Mouse (Mus musculus): ENCODE results near the gene Jund. TPM values are rescaled to one million over a fixed set of nuclear protein-coding genes. Genes with fewer than 3 reads are reported as not detected.

The Jund gene
- polyA plus RNA-seq, 1 experiment from 2014 or later, result 376 TPM

- ATAC-seq, result no peak
- no peak for DNase-seq (ENCODE audit: low read depth, low spot score)
- TF ChIP-seq CTCF (IDR thresholded peaks at IDR 0.05), result no peak
- POLR2A ChIA-PET, result interaction anchor here (1.0 to 1.6 kb wide), 3 partner anchors 14 to 18 kb away, joined by 3 to 11 read pairs (median 4); partner anchors contain the start of gene Jund
- CTCF ChIA-PET, result interaction anchor here (1.0 to 3.6 kb wide), 3 partner anchors 10 to 17 kb away, joined by 3 to 18 read pairs (median 5); partner anchors contain the start of genes Jund and Lsm4
- H3K27me3 ChIP-seq, result no peaks in the 10 kb centered on the region
- in situ Hi-C loops (cut with MboI; ENCODE audit: low pct_unique_long_range_greater_than_20kb), result no loop called here
Measured at GRCm38 (mm10) chr8:70682692-70683091, 16.1 kb upstream of the Jund start.

GRCm38 (mm10) chr8:70684291-70684690 lies 14.5 kb upstream of the Jund start:
- CTCF ChIA-PET, result interaction anchor here (3.6 kb wide), 1 partner anchor 12 kb away, joined by 18 read pairs; the partner anchor contains the start of gene Lsm4
- no peak for TF ChIP-seq CTCF (IDR thresholded peaks at IDR 0.05)
- POLR2A ChIA-PET, result interaction anchor here (1.3 kb wide), 1 partner anchor 15 kb away, joined by 5 read pairs; the partner anchor contains the start of gene Jund
- no peaks in the 10 kb centered on the region for H3K27me3 ChIP-seq
- no peak for ATAC-seq
- in situ Hi-C loops (cut with MboI; ENCODE audit: low pct_unique_long_range_greater_than_20kb), result no loop called here
- DNase-seq (ENCODE audit: low read depth, low spot score), result no peak

GRCm38 (mm10) chr8:70687576-70687975 lies 11.2 kb upstream of the Jund start:
- in situ Hi-C loops (cut with MboI; ENCODE audit: low pct_unique_long_range_greater_than_20kb), result no loop called here
- TF ChIP-seq CTCF (IDR thresholded peaks at IDR 0.05), result no peak
- ATAC-seq (no peak), DNase-seq (ENCODE audit: low read depth, low spot score) (no peak)
- no peaks in the 10 kb centered on the region for H3K27me3 ChIP-seq
- POLR2A ChIA-PET, result interaction anchor here (1.4 to 3.1 kb wide), 2 partner anchors 12 to 14 kb away, joined by 4 to 9 read pairs; partner anchors contain the start of gene Jund
- CTCF ChIA-PET, result no interaction called here

GRCm38 (mm10) chr8:70688136-70688535 lies 10.6 kb upstream of the Jund start:
- no peaks in the 10 kb centered on the region for H3K27me3 ChIP-seq
- ATAC-seq (no peak), DNase-seq (ENCODE audit: low read depth, low spot score) (no peak)
- ChIA-PET POLR2A (interaction anchor here (3.1 kb wide), 1 partner anchor 11 kb away, joined by 9 read pairs; the partner anchor contains the start of gene Jund), CTCF (no interaction called here)
- in situ Hi-C loops (cut with MboI; ENCODE audit: low pct_unique_long_range_greater_than_20kb), result no loop called here
- no peak for TF ChIP-seq CTCF (IDR thresholded peaks at IDR 0.05)

- H3K27me3 ChIP-seq, result no peaks in the 10 kb centered on the region
- in situ Hi-C loops (cut with MboI; ENCODE audit: low pct_unique_long_range_greater_than_20kb), result no loop called here
- ATAC-seq, result no peak
- ChIA-PET POLR2A (no interaction called here), CTCF (no interaction called here)
- no peak for TF ChIP-seq CTCF (IDR thresholded peaks at IDR 0.05)
- DNase-seq (ENCODE audit: low read depth, low spot score), result no peak
Measured at GRCm38 (mm10) chr8:70689892-70690390, 8.8 kb upstream of the Jund start.

GRCm38 (mm10) chr8:70691230-70691629 lies 7.5 kb upstream of the Jund start:
- ATAC-seq, result no peak
- DNase-seq (ENCODE audit: low read depth, low spot score), result no peak
- H3K27me3 ChIP-seq, result no peaks in the 10 kb centered on the region
- CTCF ChIA-PET, result no interaction called here
- POLR2A ChIA-PET, result no interaction called here
- in situ Hi-C loops (cut with MboI; ENCODE audit: low pct_unique_long_range_greater_than_20kb), result no loop called here
- no peak for TF ChIP-seq CTCF (IDR thresholded peaks at IDR 0.05)

GRCm38 (mm10) chr8:70691727-70692231 lies 7.0 kb upstream of the Jund start:
- no peak for ATAC-seq
- H3K27me3 ChIP-seq, result no peaks in the 10 kb centered on the region
- in situ Hi-C loops (cut with MboI; ENCODE audit: low pct_unique_long_range_greater_than_20kb), result no loop called here
- CTCF ChIA-PET, result no interaction called here
- no peak for DNase-seq (ENCODE audit: low read depth, low spot score)
- no peak for TF ChIP-seq CTCF (IDR thresholded peaks at IDR 0.05)
- POLR2A ChIA-PET, result no interaction called here

GRCm38 (mm10) chr8:70693636-70694035 lies 5.1 kb upstream of the Jund start:
- in situ Hi-C loops (cut with MboI; ENCODE audit: low pct_unique_long_range_greater_than_20kb), result no loop called here
- POLR2A ChIA-PET, result no interaction called here
- TF ChIP-seq CTCF (IDR thresholded peaks at IDR 0.05), result no peak
- CTCF ChIA-PET, result no interaction called here
- ATAC-seq (no peak), DNase-seq (ENCODE audit: low read depth, low spot score) (no peak)
- no peaks in the 10 kb centered on the region for H3K27me3 ChIP-seq

GRCm38 (mm10) chr8:70695318-70696018 lies 3.3 kb upstream of the Jund start:
- ATAC-seq (no peak), DNase-seq (ENCODE audit: low read depth, low spot score) (no peak)
- no peaks in the 10 kb centered on the region for H3K27me3 ChIP-seq
- TF ChIP-seq CTCF (IDR thresholded peaks at IDR 0.05), result no peak
- ChIA-PET CTCF (interaction anchor here (1.0 to 1.1 kb wide), 2 partner anchors 23 to 59 kb away, joined by 3 read pairs; partner anchors contain the start of gene Lsm4), POLR2A (no interaction called here)
- in situ Hi-C loops (cut with MboI; ENCODE audit: low pct_unique_long_range_greater_than_20kb), result no loop called here

- DNase-seq (ENCODE audit: low read depth, low spot score) (no peak), ATAC-seq (no peak)
- in situ Hi-C loops (cut with MboI; ENCODE audit: low pct_unique_long_range_greater_than_20kb), result no loop called here
- ChIA-PET POLR2A (interaction anchor here (4.3 kb wide), 1 partner anchor 18 kb away, joined by 27 read pairs; no protein-coding TSS in a partner anchor), CTCF (interaction anchor here (1.0 to 1.1 kb wide), 2 partner anchors 24 to 60 kb away, joined by 3 read pairs; partner anchors contain the start of gene Lsm4)
- no peaks in the 10 kb centered on the region for H3K27me3 ChIP-seq
- no peak for TF ChIP-seq CTCF (IDR thresholded peaks at IDR 0.05)
Measured at GRCm38 (mm10) chr8:70696019-70696885, 2.5 kb upstream of the Jund start.

Data from Patski (cell line).